Mouse (Mus musculus): ENCODE measurements at regions not wholly inside any gene's neighbourhood (a gene's known extent, or its start where the extent isn't known, plus 50 kb on each side); places are given as distances from the start of the nearest gene placed in this dataset.

DNA sequence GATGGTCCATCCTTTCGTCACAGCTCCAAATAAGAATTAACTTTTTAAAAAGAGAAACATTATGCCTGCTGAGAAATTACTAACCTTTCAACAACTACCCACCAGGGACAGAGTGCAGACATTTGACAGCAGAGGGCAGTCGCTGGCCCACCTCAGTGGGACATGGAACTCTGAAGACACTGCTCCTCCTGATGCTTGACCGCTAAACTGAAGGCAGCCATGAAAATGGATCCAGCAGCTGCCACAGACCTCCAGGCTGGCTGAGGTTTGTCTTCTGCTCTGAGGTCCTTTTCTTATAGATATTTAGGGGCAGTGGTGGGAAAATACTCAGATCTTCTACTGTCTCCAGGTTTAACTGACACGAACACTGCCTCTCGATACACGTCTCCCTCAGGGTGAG, 265.7 kb upstream of the Gm5148 start:
- Histone ChIP-seq H3K9me3 (no peaks in the 10 kb centered on the region), H3K4me3 (no peak overlapping the region), H3K36me3 (no peaks in the 10 kb centered on the region), H3K27me3 (no peaks in the 10 kb centered on the region), H3K27ac (replicated peaks) (no peak overlapping the region), H3K4me2 (replicated peaks) (no peak overlapping the region), H3K4me1 (no peaks in the 10 kb centered on the region), H3K9ac (replicated peaks) (no peak overlapping the region)
- 96% methylated on average over 6 of the region's 6 CpGs for WGBS
- ATAC-seq (replicated peaks), result no peak

DNA sequence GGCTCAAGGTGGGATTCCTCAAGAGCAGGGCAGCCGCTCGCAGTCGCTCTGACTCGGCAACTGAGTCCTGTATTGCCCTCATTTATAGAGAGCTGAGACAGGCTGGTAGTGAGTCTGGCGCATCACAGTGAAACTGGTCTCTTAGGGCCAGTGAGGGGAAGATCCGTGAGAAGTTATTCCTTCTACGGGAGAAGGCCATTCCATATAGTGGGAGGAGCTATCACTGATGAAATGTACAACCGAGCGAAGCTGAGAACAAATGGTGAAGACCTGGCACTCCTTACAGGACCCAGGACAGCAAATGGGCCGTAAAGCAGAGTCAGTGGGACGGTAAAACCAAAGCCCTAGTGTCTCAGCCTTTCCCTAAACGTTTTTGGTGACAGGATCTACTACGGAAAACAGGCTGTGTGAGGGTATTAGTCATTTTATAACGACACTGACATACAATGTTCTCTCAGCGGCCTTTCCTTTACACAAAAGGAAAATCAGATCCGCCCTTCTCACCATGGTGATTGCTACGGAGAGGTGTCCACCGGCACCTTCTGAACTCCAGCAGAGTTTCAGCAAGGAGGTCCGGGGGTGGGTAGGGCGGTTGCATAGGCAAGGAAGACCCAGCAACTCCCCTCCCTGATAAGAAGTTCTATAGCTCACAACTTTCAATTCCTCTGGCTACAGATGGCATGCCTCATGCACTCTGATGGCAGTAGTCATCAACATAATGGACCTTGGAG, 263.6 kb upstream of the Gm5148 start:
- ATAC-seq (replicated peaks), result no peak
- no peaks in the 10 kb centered on the region for H3K36me3 ChIP-seq
- no peaks in the 10 kb centered on the region for H3K4me1 ChIP-seq
- no peak overlapping the region for H3K4me2 ChIP-seq (replicated peaks)
- H3K4me3 ChIP-seq, result no peak overlapping the region
- WGBS, result 73% methylated on average over 20 of the region's 20 CpGs
- no peak overlapping the region for H3K27ac ChIP-seq (replicated peaks)
- H3K27me3 ChIP-seq, result no peaks in the 10 kb centered on the region
- no peaks in the 10 kb centered on the region for H3K9me3 ChIP-seq
- no peak overlapping the region for H3K9ac ChIP-seq (replicated peaks)

DNA sequence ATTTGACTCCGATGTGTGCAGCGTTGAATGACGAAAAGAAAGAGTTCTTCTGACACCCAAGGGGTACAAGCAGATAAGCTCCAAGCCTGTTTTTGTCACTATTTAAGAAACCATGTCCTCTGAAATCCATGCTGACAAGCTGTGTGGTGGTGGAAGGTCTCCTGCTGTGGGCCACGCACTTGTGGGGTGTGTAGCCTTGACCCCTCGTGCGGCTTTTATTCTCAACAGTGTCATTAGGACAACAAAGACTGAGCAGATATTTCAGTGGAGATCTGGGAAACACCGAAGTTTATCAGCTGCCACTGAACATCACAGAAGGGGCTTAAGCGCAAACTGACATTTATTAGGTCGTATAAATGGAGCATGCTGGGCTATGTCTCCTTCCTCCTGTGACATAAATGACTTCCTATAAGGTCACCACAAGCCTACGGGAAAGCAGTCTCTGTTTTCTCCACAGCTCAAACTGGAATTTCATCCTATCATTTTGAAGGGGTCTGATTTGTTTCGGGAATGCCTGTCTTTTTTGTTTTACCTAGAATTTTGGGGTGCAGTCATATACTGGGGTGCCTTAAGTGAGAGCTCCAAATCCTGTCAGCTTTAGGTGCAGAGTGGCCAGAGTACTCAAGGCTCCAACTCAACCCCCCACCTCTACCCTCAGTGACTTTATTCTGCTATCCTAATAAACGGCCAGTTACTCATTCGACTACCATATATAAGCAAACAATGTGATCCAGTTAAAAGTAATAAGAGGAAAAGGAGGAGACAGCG, 262.9 kb upstream of the Gm5148 start:
- Histone ChIP-seq H3K27me3 (no peaks in the 10 kb centered on the region), H3K4me3 (no peak overlapping the region), H3K4me2 (replicated peaks) (no peak overlapping the region), H3K27ac (replicated peaks) (no peak overlapping the region), H3K9ac (replicated peaks) (no peak overlapping the region), H3K4me1 (no peaks in the 10 kb centered on the region), H3K36me3 (no peaks in the 10 kb centered on the region), H3K9me3 (no peaks in the 10 kb centered on the region)
- ATAC-seq (replicated peaks), result no peak
- WGBS, result 64% methylated on average over 14 of the region's 14 CpGs

DNA sequence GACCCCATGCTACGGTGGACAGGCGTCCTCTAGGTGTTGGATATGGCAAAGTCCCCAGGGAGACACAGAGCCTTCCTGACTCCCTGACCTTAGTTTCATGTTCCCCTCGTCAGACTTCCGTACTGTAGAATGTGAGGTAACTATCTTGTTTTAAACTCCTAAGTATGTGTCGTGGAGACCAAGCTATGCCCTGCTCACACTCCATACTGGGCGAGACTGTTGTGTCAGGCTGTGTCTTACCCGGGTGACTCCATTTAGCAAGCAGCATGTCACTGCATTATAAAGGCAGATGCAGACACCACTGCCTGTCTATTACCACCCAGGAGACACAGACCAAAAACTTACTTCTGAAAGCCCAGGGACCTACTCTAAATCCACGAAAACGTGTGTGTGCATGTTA, 260.4 kb upstream of the Gm5148 start:
- 87% methylated on average over 9 of the region's 9 CpGs for WGBS
- no peak overlapping the region for H3K4me2 ChIP-seq (replicated peaks)
- no peaks in the 10 kb centered on the region for H3K4me1 ChIP-seq
- no peaks in the 10 kb centered on the region for H3K36me3 ChIP-seq
- no peaks in the 10 kb centered on the region for H3K9me3 ChIP-seq
- ATAC-seq (replicated peaks), result no peak
- H3K9ac ChIP-seq (replicated peaks), result no peak overlapping the region
- H3K27me3 ChIP-seq, result no peaks in the 10 kb centered on the region
- H3K4me3 ChIP-seq, result no peak overlapping the region
- H3K27ac ChIP-seq (replicated peaks), result no peak overlapping the region

DNA sequence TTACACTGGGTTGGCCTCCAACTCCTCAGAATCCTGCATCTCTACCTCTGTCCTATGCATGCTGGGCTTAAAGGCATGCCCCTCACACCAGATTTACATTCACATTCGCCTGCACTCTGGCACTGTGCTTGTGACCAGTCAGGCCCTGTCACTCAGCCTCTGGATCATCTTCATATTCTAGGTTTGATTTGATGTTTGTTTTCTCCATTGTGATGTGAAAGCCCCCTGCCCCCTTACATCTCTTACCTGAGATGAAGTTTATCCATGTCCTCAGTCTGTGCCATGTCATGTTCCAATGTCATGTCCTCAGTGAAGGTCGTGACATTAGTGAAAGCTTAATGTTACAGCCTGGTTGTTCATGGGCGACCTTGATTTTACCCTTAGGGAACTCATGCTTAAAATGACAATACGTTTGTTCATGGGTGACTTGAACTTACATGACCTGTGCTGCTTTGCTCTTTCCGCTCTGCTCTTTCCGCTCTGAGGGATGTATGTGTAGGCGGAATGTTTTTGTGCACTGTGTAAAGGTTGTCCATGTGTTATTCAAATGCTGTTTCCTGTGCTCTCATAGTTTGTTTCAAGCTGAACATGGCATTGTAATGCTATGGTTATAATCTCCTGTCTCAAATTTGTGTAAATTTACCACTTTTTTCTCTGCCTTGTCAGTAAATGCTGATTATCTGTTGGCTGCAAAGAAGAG, 257.3 kb upstream of the Gm5148 start:
- H3K4me2 ChIP-seq (replicated peaks), result no peak overlapping the region
- H3K4me1 ChIP-seq, result peaks cover 5% of the 10 kb centered on the region; the same call in 1 of the 2 replicates
- H3K4me3 ChIP-seq, result no peak overlapping the region
- H3K9ac ChIP-seq (replicated peaks), result no peak overlapping the region
- H3K9me3 ChIP-seq, result no peaks in the 10 kb centered on the region
- no peaks in the 10 kb centered on the region for H3K27me3 ChIP-seq
- no peak for ATAC-seq (replicated peaks)
- whole genome bisulfite sequencing, result 82% methylated on average over 7 of the region's 7 CpGs
- H3K36me3 ChIP-seq, result no peaks in the 10 kb centered on the region
- no peak overlapping the region for H3K27ac ChIP-seq (replicated peaks)

DNA sequence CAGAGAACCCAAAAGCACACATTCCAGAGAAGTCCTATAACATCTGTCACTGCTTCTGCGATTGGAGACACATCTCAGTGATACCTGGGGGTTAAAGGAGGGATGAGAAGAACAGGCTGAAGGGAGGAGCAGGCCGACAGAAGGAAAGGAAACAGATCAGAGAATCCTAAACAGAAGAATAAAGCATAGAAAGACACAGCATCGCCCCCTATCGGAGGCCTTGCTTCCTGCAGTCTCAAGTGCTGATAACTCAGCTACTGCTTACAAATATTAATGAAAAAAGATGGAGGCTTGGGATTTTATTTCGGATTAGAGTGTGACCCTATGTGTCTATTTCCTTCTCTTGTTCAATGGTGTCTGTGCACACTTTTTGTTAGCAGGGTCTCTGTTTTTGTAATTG, 255.6 kb upstream of the Gm5148 start:
- peaks cover 14% of the 10 kb centered on the region; the same call in 1 of the 2 replicates for H3K4me1 ChIP-seq
- H3K9me3 ChIP-seq, result no peaks in the 10 kb centered on the region
- WGBS, result 48% methylated on average over 5 of the region's 5 CpGs
- H3K27ac ChIP-seq (replicated peaks), result no peak overlapping the region
- H3K36me3 ChIP-seq, result no peaks in the 10 kb centered on the region
- ATAC-seq (replicated peaks), result no peak
- H3K4me2 ChIP-seq (replicated peaks), result no peak overlapping the region
- H3K4me3 ChIP-seq, result no peak overlapping the region
- no peak overlapping the region for H3K9ac ChIP-seq (replicated peaks)
- H3K27me3 ChIP-seq, result no peaks in the 10 kb centered on the region

DNA sequence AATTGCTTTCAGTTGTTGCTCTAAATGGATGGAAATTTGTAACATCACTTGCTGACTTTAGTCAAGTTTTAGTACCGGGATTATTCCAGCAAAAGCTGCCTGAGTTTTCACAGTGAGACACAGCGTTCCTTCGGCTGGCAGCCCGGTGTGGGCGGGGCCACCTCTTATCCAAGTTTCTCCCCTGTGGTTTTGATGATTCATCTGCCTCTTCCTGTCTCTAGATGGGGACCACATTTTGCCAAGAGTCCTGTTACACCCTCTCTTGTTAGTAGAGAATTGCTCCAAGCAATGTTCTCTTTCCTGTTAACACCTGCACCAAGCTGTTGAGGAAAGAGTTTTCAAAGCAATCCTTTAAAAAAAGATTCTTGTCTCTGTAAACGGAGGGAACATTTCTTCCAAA, 254.2 kb upstream of the Gm5148 start:
- Histone ChIP-seq H3K27me3 (no peaks in the 10 kb centered on the region), H3K36me3 (no peaks in the 10 kb centered on the region), H3K4me1 (peaks cover 14% of the 10 kb centered on the region; the same call in 1 of the 2 replicates), H3K27ac (replicated peaks) (no peak overlapping the region), H3K9ac (replicated peaks) (no peak overlapping the region), H3K4me2 (replicated peaks) (no peak overlapping the region), H3K4me3 (no peak overlapping the region), H3K9me3 (no peaks in the 10 kb centered on the region)
- no peak for ATAC-seq (replicated peaks)
- 43% methylated on average over 6 of the region's 6 CpGs for WGBS

DNA sequence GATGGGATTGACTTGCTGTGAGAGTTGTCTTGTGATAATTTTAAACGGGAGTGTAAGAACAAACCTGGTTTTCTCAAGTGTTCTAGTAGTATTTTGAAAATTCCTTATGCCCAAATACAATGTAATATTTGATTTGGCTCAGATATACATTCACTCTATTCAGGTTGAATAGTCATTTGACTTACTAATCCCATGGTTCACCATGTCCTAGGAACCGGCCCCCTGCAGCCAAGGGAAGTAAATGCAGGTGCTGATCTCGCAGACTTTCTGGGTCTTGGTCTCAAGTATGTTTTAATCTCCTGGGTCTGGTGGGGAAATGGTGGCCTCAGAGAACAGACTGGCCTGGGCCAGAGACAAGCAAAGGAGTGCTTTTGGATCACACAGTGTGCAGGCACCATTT, 253.2 kb upstream of the Gm5148 start:
- no peaks in the 10 kb centered on the region for H3K36me3 ChIP-seq
- H3K9me3 ChIP-seq, result no peaks in the 10 kb centered on the region
- no peak overlapping the region for H3K4me3 ChIP-seq
- H3K4me2 ChIP-seq (replicated peaks), result no peak overlapping the region
- no peaks in the 10 kb centered on the region for H3K27me3 ChIP-seq
- 62% methylated on average over 3 of the region's 3 CpGs for WGBS
- H3K9ac ChIP-seq (replicated peaks), result no peak overlapping the region
- no peak overlapping the region for H3K27ac ChIP-seq (replicated peaks)
- ATAC-seq (replicated peaks), result no peak
- peaks cover 14% of the 10 kb centered on the region; the same call in 1 of the 2 replicates for H3K4me1 ChIP-seq

DNA sequence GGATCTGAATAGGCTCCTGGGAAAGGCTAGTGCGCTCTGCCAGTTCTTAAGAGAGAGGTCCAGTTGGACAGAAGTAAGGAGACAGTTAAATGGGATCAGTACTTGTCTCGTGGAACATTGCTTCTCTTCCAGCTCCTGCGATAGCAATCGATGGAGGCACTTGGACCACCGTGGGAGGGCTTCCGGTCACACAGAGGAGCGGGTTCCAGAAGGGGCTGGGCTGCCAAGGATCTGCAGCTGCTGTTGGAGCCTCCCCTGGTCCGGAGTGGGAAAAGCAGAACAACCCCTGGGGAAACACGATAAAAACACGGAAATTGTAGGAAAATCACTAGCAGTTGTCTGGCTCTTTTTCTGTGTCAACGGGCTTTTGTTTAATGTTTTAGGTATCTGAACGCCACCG, 252.3 kb upstream of the Gm5148 start:
- peak; percentile 63; the same call in 1 of the 2 replicates for ATAC-seq (replicated peaks)
- WGBS, result 13% methylated on average over 13 of the region's 13 CpGs

DNA sequence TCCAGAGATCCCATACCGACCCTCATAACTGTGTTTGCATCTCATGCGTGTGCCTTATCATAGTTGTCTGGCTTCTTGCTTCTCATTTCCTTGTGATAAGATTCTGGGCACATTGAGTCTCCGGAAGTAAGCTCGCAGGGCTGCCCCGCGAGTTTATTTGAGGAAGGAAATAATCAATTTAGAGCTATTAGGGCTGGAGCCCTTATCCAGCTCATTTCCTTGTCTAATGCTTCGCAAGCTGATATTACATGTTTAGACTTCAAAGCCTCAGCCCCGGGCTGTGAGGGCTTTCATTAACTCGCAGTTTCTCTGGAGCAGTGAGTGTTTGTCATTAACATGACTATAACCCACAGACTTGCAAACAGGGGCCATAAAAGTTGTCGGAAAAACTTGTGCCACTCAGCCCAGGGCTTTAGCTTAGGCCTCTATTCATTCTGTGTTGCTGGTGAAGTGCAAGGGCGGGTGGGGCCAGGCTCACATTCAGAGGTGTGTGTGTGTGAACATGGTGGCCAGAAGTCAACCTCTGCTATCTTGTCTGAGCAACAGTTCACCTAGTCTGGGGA, 251.0 kb upstream of the Gm5148 start:
- H3K9me3 ChIP-seq, result no peaks in the 10 kb centered on the region
- H3K9ac ChIP-seq (replicated peaks), result no peak overlapping the region
- ATAC-seq (replicated peaks), result peak; percentile 32; the same call in 1 of the 2 replicates
- no peak overlapping the region for H3K4me3 ChIP-seq
- H3K27me3 ChIP-seq, result no peaks in the 10 kb centered on the region
- 20% methylated on average over 11 of the region's 11 CpGs for WGBS
- peaks cover 14% of the 10 kb centered on the region; the same call in 1 of the 2 replicates for H3K4me1 ChIP-seq
- H3K27ac ChIP-seq (replicated peaks), result no peak overlapping the region
- H3K4me2 ChIP-seq (replicated peaks), result no peak overlapping the region
- no peaks in the 10 kb centered on the region for H3K36me3 ChIP-seq

More for the DNA sequence above, 252.3 kb upstream of the Gm5148 start:
- Histone ChIP-seq H3K36me3 (no peaks in the 10 kb centered on the region), H3K27me3 (no peaks in the 10 kb centered on the region), H3K4me2 (replicated peaks) (peak overlapping the region; percentile 42), H3K9ac (replicated peaks) (no peak overlapping the region), H3K4me1 (peaks cover 14% of the 10 kb centered on the region; the same call in 1 of the 2 replicates), H3K4me3 (peak overlapping the region; percentile 27), H3K9me3 (no peaks in the 10 kb centered on the region), H3K27ac (replicated peaks) (no peak overlapping the region)

DNA sequence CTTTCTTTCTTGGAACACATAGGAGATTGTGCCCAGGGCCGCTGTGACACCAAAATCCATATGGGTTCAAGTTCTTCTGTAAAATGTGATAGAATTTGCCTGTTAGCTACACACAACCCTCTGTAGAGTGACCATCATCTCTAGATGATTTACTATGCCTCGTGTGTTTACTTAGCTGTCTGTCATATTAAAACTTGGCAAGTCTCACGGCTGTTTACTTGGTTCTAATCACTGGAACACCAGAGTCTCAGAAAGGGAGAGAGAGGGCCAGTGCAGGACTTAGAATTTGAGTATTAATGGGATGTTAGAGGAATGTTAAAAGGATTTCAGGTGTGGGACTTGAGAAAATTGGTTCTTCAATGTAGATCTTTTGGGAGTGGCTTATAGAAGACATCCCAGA, 248.6 kb upstream of the Gm5148 start:
- H3K9ac ChIP-seq (replicated peaks), result no peak overlapping the region
- H3K9me3 ChIP-seq, result no peaks in the 10 kb centered on the region
- no peak overlapping the region for H3K27ac ChIP-seq (replicated peaks)
- H3K4me3 ChIP-seq, result no peak overlapping the region
- ATAC-seq (replicated peaks), result no peak
- WGBS, result 78% methylated on average over 3 of the region's 3 CpGs
- H3K4me1 ChIP-seq, result peaks cover 12% of the 10 kb centered on the region; the same call in 1 of the 2 replicates
- no peaks in the 10 kb centered on the region for H3K27me3 ChIP-seq
- H3K36me3 ChIP-seq, result no peaks in the 10 kb centered on the region
- H3K4me2 ChIP-seq (replicated peaks), result no peak overlapping the region

DNA sequence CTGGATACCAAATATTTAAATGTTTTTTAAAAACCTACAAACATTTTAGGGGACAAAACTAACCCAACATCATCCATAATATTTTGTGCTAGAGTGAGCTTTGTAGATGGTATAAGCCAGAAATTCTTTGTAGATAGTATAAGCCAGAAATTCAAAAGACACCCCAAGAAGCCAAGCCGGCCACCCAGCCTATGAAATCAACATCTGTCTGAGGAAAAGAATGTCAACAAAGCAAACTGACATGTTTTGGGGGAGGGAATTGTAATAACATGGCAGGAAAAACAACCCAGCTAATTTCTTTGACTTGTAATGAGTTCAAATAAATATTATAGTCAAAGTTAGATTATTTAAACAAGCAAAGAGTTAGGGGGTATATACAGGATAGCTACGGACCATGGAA, 246.9 kb upstream of the Gm5148 start:
- ATAC-seq (replicated peaks), result no peak
- Histone ChIP-seq H3K9ac (replicated peaks) (no peak overlapping the region), H3K36me3 (no peaks in the 10 kb centered on the region), H3K4me2 (replicated peaks) (no peak overlapping the region), H3K27me3 (no peaks in the 10 kb centered on the region), H3K4me1 (peaks cover 7% of the 10 kb centered on the region; the same call in 1 of the 2 replicates), H3K4me3 (no peak overlapping the region), H3K27ac (replicated peaks) (no peak overlapping the region), H3K9me3 (no peaks in the 10 kb centered on the region)
- WGBS, result 85% methylated on average over 2 of the region's 2 CpGs

Measured in forebrain, embryonic 15.5 days (tissue).